Mouse (Mus musculus) bone marrow macrophage, adult 2 months (primary cell): Measurements from ENCODE around the gene Ska2.

Source experiments
- CTCF ChIP-seq: IDR thresholded peaks from 2 replicates; pipeline ENCODE4 v1.5.1; 2012; ENCODE audit warnings: low read depth, mild to moderate bottlenecking, low read length, moderate library complexity
- POLR2A ChIP-seq: IDR thresholded peaks from 2 replicates; pipeline ENCODE4 v1.6.1; 2012; ENCODE audit warnings: mild to moderate bottlenecking, low read depth, low read length, borderline replicate concordance

DNA sequence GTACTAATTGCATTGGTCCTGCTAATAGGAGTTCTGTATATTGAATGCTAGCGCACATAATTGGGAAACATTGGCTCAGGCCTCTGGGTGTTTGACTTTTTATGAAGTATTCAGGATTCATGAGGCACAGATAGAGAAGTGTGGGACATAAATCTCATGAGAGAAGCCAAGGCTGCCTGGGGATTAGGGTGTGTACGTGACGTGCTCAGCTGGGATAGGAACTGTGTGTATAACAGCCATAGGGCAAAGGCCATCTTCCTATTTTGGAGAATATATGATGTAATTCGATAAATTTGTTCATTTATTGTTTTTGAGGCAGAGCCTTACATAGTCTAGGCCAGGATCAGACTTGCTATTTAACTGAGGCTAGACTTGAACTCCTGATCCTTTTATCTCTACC, 53.7 kb downstream of the Ska2 start:
- TF ChIP-seq CTCF (no peak), POLR2A (no peak)
